Mouse (Mus musculus): Measurements from ENCODE around the gene Etaa1. TPM values are rescaled to one million over a fixed set of nuclear protein-coding genes. Genes with fewer than 3 reads are reported as not detected.
A peak's percentile ranks its signal among the peaks of the same experiment; 100 is the strongest.

Etaa1 gene
- 11.8 and 14.3 TPM in 2 replicates for polyA plus RNA-seq (2016; fragmentation: Nextera tagmentation; extraction: Ambion mirVana)

DNA sequence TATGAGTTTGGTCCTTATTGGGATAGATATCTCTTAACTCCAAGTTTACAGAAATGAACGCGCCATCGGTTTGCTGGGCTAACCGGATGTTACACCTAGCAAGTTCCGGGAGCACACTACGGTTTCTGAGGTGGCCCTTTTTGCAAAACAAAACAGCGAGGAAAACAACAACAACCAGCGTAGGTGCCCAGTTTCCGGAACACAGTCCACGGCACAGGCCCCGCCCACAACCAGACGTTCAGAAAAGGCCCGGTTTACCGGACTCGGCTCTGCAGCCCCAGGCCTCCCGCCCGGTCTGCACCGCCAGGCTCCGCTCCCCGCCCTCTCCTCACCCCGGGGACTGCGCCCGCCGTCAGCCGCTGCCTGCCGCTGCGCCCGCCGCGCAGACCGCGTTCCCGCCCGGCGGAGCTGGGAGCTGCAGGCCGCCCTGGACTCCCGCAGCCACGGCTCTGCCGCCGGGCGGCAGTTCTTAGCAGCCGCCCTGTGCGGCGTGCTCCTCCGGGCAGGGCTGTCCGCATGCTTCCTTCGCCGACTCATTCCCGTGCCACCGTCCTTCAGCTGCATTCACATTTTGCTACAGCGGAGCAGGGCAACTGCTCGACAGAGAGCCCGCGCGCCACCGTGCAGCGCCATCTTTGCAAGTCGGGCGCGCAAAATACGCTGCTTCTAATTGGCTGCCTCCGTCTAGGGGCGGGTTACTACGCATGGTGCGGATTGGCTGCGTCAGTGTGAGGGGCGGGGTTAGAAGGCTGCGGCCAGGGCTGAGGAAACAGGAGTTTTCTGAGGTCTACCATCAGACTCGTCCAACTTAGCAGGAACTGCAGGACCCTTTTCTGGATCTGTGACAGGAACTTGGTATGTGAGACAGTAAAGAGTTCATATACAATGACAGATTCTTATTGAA is at the start of gene Etaa1:
Gene Etaa1, minus strand, starts transcription at position 645 of the 904 bp plus-strand sequence.
- H3K9me3 ChIP-seq = no peaks in the 10 kb centered on the region
- peaks cover 35% of the 10 kb centered on the region for H3K36me3 ChIP-seq
- peak within 1 kb of the TSS; percentile 98 for H3K27ac ChIP-seq
- peaks cover 7% of the 10 kb centered on the region for H3K4me1 ChIP-seq (replicated peaks)
- WGBS = under 1% methylated on average over 69 of the region's 69 CpGs
- peak; percentile 95 for DNase-seq (ENCODE audit: low spot score)
- H3K27me3 ChIP-seq (ENCODE audit: insufficient read depth, poor library complexity, severe bottlenecking) = no peaks in the 10 kb centered on the region
- peak within 1 kb of the TSS; percentile 99 for H3K4me3 ChIP-seq

DNA sequence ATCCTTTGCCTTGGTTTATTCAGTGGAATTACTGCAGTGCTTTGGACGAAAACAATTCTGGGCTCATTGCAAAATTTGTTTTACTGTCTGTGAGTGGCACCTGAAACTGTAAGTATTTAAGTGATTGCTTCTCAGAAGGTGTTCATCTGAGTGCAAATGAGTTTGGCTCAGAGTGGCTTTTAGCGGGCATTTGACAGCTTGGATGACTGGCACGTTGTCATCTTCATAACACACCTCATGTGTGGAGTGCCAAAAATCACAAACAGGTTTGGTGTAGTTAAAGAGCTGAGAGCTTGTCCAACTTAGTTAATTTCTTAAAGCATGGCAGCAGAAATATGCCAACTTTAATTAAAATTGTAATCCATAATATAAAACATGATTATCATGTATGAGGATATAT is 40.5 kb upstream of the Etaa1 start:
- H3K27me3 ChIP-seq (ENCODE audit: insufficient read depth, poor library complexity, severe bottlenecking) = no peaks in the 10 kb centered on the region
- 92% methylated on average over 3 of the region's 3 CpGs for WGBS
- no peaks in the 10 kb centered on the region for H3K9me3 ChIP-seq
- no peak for DNase-seq (ENCODE audit: low spot score)
- H3K36me3 ChIP-seq = no peaks in the 10 kb centered on the region
- no peaks in the 10 kb centered on the region for H3K4me1 ChIP-seq (replicated peaks)
- H3K4me3 ChIP-seq = no peak overlapping the region
- H3K27ac ChIP-seq = no peak overlapping the region

DNA sequence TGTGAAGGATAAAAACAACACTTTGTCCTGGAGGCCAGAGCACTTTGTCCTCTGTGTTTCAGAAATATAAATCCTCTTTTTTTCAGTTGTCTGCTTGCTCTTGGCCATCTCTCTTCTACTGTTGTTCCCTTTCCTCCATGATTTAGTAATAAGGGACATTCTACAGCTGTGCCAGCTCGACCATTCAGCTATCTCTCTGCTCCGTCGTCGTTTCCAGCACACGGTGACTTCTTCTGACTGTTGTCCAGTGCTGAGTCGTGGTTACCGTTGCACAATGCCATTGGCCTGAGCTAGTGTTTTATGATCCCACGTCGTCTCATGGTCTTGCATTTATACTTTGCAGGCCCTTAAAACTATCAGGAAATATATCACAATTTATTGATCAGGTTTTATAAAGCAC is 38.6 kb upstream of the Etaa1 start:
- Histone ChIP-seq H3K27me3 (ENCODE audit: insufficient read depth, poor library complexity, severe bottlenecking) (no peaks in the 10 kb centered on the region), H3K9me3 (no peaks in the 10 kb centered on the region), H3K36me3 (no peaks in the 10 kb centered on the region), H3K4me3 (no peak overlapping the region), H3K4me1 (replicated peaks) (no peaks in the 10 kb centered on the region), H3K27ac (no peak overlapping the region)
- WGBS = 90% methylated on average over 9 of the region's 9 CpGs
- no peak for DNase-seq (ENCODE audit: low spot score)

- H3K27ac ChIP-seq = no peak overlapping the region
- no peaks in the 10 kb centered on the region for H3K36me3 ChIP-seq
- no peaks in the 10 kb centered on the region for H3K4me1 ChIP-seq (replicated peaks)
- no peak overlapping the region for H3K4me3 ChIP-seq
- WGBS = 83% methylated on average over 2 of the region's 2 CpGs
- H3K9me3 ChIP-seq = no peaks in the 10 kb centered on the region
- DNase-seq (ENCODE audit: low spot score) = no peak
- H3K27me3 ChIP-seq (ENCODE audit: insufficient read depth, poor library complexity, severe bottlenecking) = no peaks in the 10 kb centered on the region
Measured at GRCm38 (mm10) chr11:17983331-17983730, 29.7 kb upstream of the Etaa1 start.

DNA sequence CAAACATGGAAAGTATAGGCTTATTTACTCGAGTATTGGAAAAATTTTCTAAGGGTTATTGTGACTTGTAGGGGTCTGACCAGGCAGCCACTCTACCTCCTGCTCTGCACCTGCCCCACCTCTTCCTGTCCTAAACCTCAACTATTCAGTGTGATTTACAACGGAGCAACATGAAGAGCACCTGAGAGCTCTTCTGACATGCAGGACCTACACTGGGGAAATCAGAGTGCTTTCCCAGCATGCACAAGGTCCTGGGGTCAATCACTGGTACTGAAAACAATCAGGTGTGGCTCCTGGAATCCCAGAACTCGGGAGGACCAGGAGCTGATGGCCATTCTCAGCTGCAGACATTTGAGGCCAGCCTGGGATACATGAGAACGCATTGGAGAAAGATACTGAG is 27.6 kb upstream of the Etaa1 start:
- Histone ChIP-seq H3K9me3 (no peaks in the 10 kb centered on the region), H3K27me3 (ENCODE audit: insufficient read depth, poor library complexity, severe bottlenecking) (no peaks in the 10 kb centered on the region), H3K36me3 (no peaks in the 10 kb centered on the region), H3K27ac (no peak overlapping the region), H3K4me1 (replicated peaks) (no peaks in the 10 kb centered on the region), H3K4me3 (no peak overlapping the region)
- 73% methylated on average over 4 of the region's 4 CpGs for WGBS
- no peak for DNase-seq (ENCODE audit: low spot score)

DNA sequence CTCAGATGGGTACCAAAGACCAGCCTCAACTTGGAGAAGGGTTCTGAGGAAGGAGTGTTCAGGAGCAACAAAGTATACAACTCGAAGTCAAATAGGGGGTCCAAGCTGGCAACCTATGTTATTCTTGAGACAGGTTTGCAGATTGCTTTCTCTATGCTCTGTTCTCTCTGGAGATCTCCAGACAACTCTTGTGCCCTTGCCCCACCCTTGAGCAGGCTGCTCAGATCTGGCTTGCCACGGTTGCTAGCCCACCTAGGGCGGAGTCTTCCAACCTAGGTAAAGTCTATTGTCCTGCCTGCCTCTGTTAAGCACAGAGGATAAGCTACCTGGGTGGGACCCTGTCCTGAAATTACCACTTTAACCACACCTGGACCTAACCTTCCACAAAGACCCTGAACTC is 21.9 kb upstream of the Etaa1 start:
- H3K36me3 ChIP-seq = no peaks in the 10 kb centered on the region
- no peaks in the 10 kb centered on the region for H3K27me3 ChIP-seq (ENCODE audit: insufficient read depth, poor library complexity, severe bottlenecking)
- H3K4me3 ChIP-seq = no peak overlapping the region
- no peak overlapping the region for H3K27ac ChIP-seq
- no peak for DNase-seq (ENCODE audit: low spot score)
- no peaks in the 10 kb centered on the region for H3K4me1 ChIP-seq (replicated peaks)
- H3K9me3 ChIP-seq = no peaks in the 10 kb centered on the region
- 85% methylated on average over 3 of the region's 3 CpGs for WGBS

- Histone ChIP-seq H3K27me3 (ENCODE audit: insufficient read depth, poor library complexity, severe bottlenecking) (no peaks in the 10 kb centered on the region), H3K27ac (peak overlapping the region; percentile 98), H3K4me3 (peak overlapping the region; percentile 99), H3K36me3 (peaks cover 42% of the 10 kb centered on the region), H3K4me1 (replicated peaks) (peaks cover 7% of the 10 kb centered on the region), H3K9me3 (no peaks in the 10 kb centered on the region)
- WGBS = 6% methylated on average over 3 of the region's 3 CpGs
- DNase-seq (ENCODE audit: low spot score) = no peak
Measured at GRCm38 (mm10) chr11:17952791-17953190, 884 bp downstream of the Etaa1 start.

- no peaks in the 10 kb centered on the region for H3K9me3 ChIP-seq
- H3K4me1 ChIP-seq (replicated peaks) = peaks cover 7% of the 10 kb centered on the region
- no peaks in the 10 kb centered on the region for H3K27me3 ChIP-seq (ENCODE audit: insufficient read depth, poor library complexity, severe bottlenecking)
- DNase-seq (ENCODE audit: low spot score) = no peak
- H3K36me3 ChIP-seq = peaks cover 57% of the 10 kb centered on the region
- WGBS = 94% methylated on average over 3 of the region's 3 CpGs
- H3K4me3 ChIP-seq = no peak overlapping the region
- no peak overlapping the region for H3K27ac ChIP-seq
Measured at GRCm38 (mm10) chr11:17951336-17951735, 2.3 kb downstream of the Etaa1 start.

DNA sequence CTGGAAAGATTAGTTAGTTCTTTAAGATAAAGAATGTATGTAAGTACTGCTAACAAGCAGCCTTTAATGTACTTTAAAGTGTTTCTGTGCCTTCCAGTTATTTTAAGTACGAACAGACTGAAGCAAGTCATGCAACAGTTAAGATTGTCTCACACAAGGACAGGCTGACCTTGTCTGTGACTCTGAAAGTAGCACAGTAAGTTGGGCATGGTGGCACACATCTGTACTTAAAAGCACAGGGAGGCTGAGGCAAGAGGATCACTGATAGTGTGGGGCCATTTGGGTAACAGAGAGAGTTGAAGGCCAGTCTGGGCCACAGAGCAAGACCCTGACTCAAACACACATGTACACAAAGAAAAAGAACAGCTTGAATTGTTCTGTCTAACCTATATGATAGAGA is 14.5 kb downstream of the Etaa1 start:
- Histone ChIP-seq H3K9me3 (no peaks in the 10 kb centered on the region), H3K36me3 (peaks cover 58% of the 10 kb centered on the region), H3K27ac (no peak overlapping the region), H3K27me3 (ENCODE audit: insufficient read depth, poor library complexity, severe bottlenecking) (no peaks in the 10 kb centered on the region), H3K4me1 (replicated peaks) (no peaks in the 10 kb centered on the region), H3K4me3 (no peak overlapping the region)
- 94% methylated on average over 1 of the region's 1 CpGs for WGBS
- DNase-seq (ENCODE audit: low spot score) = no peak

DNA sequence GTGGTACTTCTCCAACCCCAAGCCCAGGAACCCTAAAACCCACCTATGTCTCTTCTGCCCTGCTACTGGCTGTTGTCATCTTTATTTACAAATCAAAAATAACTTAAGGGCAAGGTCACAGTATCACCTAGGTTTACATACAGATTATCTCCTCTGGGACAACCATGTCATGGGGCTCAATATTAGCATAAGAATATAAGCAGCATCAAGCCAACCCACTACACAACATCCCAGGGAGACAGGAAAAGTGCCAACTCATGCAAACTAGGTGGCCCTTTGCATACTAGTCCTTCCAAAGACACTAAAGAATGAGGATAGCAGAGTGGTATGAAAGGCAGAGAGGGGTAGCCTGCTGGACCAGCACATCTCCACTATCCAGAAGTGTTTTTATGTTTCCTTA is 15.7 kb downstream of the Etaa1 start:
- Histone ChIP-seq H3K27ac (no peak overlapping the region), H3K4me3 (no peak overlapping the region), H3K4me1 (replicated peaks) (no peaks in the 10 kb centered on the region), H3K9me3 (no peaks in the 10 kb centered on the region), H3K27me3 (ENCODE audit: insufficient read depth, poor library complexity, severe bottlenecking) (no peaks in the 10 kb centered on the region), H3K36me3 (peaks cover 46% of the 10 kb centered on the region)
- DNase-seq (ENCODE audit: low spot score) = no peak

DNA sequence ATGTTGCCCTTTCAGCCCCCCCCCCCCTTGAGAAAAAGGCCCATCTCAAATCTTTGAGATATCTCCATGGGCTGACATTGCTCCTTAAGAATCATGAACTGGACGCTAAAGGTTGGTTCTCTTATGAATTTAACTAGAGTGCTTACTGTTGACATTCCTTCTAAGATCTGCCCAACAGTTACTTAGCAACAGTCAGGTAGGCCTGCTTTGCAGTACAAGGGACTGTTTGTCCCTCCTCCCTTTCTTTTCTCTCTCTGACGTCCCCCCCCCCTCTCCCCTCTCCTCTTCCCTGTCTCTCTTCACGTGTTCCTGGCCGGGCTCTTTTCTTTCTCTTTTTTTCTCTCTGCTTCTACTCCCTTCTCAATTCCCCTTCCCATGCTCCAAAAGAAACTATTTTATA is 35.8 kb downstream of the Etaa1 start:
- DNase-seq (ENCODE audit: low spot score) = no peak
- Histone ChIP-seq H3K9me3 (no peaks in the 10 kb centered on the region), H3K36me3 (no peaks in the 10 kb centered on the region), H3K27me3 (ENCODE audit: insufficient read depth, poor library complexity, severe bottlenecking) (no peaks in the 10 kb centered on the region), H3K27ac (no peak overlapping the region), H3K4me1 (replicated peaks) (no peaks in the 10 kb centered on the region), H3K4me3 (no peak overlapping the region)
- whole genome bisulfite sequencing = 65% methylated on average over 4 of the region's 4 CpGs

DNA sequence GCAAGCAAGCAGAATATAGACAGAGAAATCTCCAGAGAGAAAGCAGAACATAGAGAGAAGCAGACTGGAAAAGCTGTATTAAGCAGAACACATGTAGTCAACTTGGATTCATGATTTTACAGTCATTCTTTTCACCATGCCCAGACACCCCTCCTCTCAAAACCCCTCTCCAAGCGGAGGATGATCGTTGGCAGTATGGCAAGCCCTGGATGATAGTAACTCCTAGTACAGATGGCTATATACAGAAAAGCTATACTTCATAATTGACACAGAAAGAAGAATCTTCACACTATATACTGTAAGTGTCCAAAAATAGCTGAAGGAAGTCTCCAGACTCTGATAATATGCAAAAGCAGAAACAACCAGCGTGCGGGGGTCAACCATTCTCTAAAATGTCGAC is 36.6 kb downstream of the Etaa1 start:
- Histone ChIP-seq H3K36me3 (no peaks in the 10 kb centered on the region), H3K4me1 (replicated peaks) (no peaks in the 10 kb centered on the region), H3K9me3 (no peaks in the 10 kb centered on the region), H3K4me3 (no peak overlapping the region), H3K27ac (no peak overlapping the region), H3K27me3 (ENCODE audit: insufficient read depth, poor library complexity, severe bottlenecking) (no peaks in the 10 kb centered on the region)
- WGBS = 95% methylated on average over 5 of the region's 5 CpGs
- DNase-seq (ENCODE audit: low spot score) = no peak

GRCm38 (mm10) chr11:17916486-17916885 is 37.2 kb downstream of the Etaa1 start:
- Histone ChIP-seq H3K4me1 (replicated peaks) (no peaks in the 10 kb centered on the region), H3K9me3 (no peaks in the 10 kb centered on the region), H3K4me3 (no peak overlapping the region), H3K27me3 (ENCODE audit: insufficient read depth, poor library complexity, severe bottlenecking) (no peaks in the 10 kb centered on the region), H3K36me3 (no peaks in the 10 kb centered on the region), H3K27ac (no peak overlapping the region)
- WGBS = 79% methylated on average over 1 of the region's 1 CpGs
- no peak for DNase-seq (ENCODE audit: low spot score)
